Mouse (Mus musculus) MEL (cell line): ENCODE measurements around the gene Etfbkmt.

ENCODE experiments used
- CTCF ChIP-seq, 3 experiments: IDR thresholded peaks in 2 of 3; conservative IDR thresholded peaks in 1 of 3; 2 replicates each; pipeline ENCODE4 v1.5.1; 2011 to 2012; ENCODE audit warnings: low read length in 3 of 3, low read depth in 2 of 3, mild to moderate bottlenecking in 2 of 3, improper control_type of control experiment in 1 of 3, inconsistent platforms in 1 of 3, mixed read lengths in 1 of 3, moderate library complexity in 1 of 3; ENCODE audit not compliant: control insufficient read depth in 1 of 3, insufficient read depth in 1 of 3, poor library complexity in 1 of 3, severe bottlenecking in 1 of 3
- EP300 ChIP-seq, 2 experiments: IDR thresholded peaks; 2 replicates each; pipeline ENCODE4 v1.6.1; 2011; ENCODE audit warnings: improper control_type of control experiment in 2 of 2, low read length in 2 of 2, low read depth in 1 of 2, mild to moderate bottlenecking in 1 of 2
- GATA1 ChIP-seq: IDR thresholded peaks from 2 replicates; pipeline ENCODE4 v1.6.1; 2011; ENCODE audit warnings: low read depth, low read length, improper control_type of control experiment
- MAFK ChIP-seq: IDR thresholded peaks from 2 replicates; pipeline ENCODE4 v1.6.1; 2011; ENCODE audit warnings: low read depth, mild to moderate bottlenecking, low read length, improper control_type of control experiment, borderline replicate concordance
- NRF1 ChIP-seq: IDR thresholded peaks from 2 replicates; pipeline ENCODE4 v1.6.1; 2014; ENCODE audit warnings: low read depth, mild to moderate bottlenecking, inconsistent platforms, low read length, improper control_type of control experiment, moderate library complexity; ENCODE audit not compliant: poor library complexity, insufficient read depth, severe bottlenecking
- POLR2A ChIP-seq, 2 experiments: IDR thresholded peaks; 2 replicates each; pipeline ENCODE4 v1.6.1; 2011 to 2012; ENCODE audit warnings: low read length in 2 of 2, mild to moderate bottlenecking in 2 of 2, control low read depth in 1 of 2, improper control_type of control experiment in 1 of 2, low read depth in 1 of 2, moderate library complexity in 1 of 2; ENCODE audit not compliant: control insufficient read depth in 1 of 2, insufficient read depth in 1 of 2, poor library complexity in 1 of 2
- SMC3 ChIP-seq: IDR thresholded peaks from 2 replicates; pipeline ENCODE4 v1.6.1; 2011; ENCODE audit warnings: low read depth, low read length, improper control_type of control experiment
- ZMIZ1 ChIP-seq: IDR thresholded peaks from 2 replicates; pipeline ENCODE4 v1.6.1; 2012; ENCODE audit warnings: low read depth, mild to moderate bottlenecking, inconsistent platforms, low read length, improper control_type of control experiment, moderate library complexity

GRCm38 (mm10) chr6:149168436-149168835 lies 28.8 kb downstream of the Etfbkmt start:
- TF ChIP-seq CTCF (IDR thresholded peaks at IDR 0.05 in 2 of 3, conservative IDR thresholded peaks at IDR 0.05 in 1 of 3; ENCODE audit: control insufficient read depth in 1 of 3, insufficient read depth in 1 of 3, low read depth in 2 of 3, low read length in 3 of 3, poor library complexity in 1 of 3, severe bottlenecking in 1 of 3), result no peak
- no peak for TF ChIP-seq SMC3
- no peak for TF ChIP-seq EP300 (IDR thresholded peaks at IDR 0.05; ENCODE audit: low read depth in 1 of 2, low read length in 2 of 2)
- no peak for TF ChIP-seq MAFK
- TF ChIP-seq ZMIZ1, result no peak
- TF ChIP-seq POLR2A (IDR thresholded peaks at IDR 0.05; ENCODE audit: control insufficient read depth in 1 of 2, insufficient read depth in 1 of 2, low read depth in 1 of 2, low read length in 2 of 2, poor library complexity in 1 of 2), result no peak
- TF ChIP-seq GATA1, result no peak
- TF ChIP-seq NRF1, result no peak
